Mouse (Mus musculus) stomach, embryonic 15.5 days (tissue): ENCODE measurements around the gene Ipo5. TPM values are rescaled to one million over a fixed set of nuclear protein-coding genes. Genes with fewer than 3 reads are reported as not detected.

Experiments used
- ATAC-seq: fragments of 200-750 bp; cut with Nextera tagmentation; 2 replicates; pipeline ENCODE4 v1.8.0; 2017; ENCODE audit warnings: low read depth, moderate number of reproducible peaks, moderate TSS enrichment; ENCODE audit not compliant: insufficient read depth, low FRiP score
- H3K27ac ChIP-seq: fragments of 300-500 bp; sonication (generic); 2 replicates; pipeline ENCODE4 v1.5.1; 2015; ENCODE audit warnings: mild to moderate bottlenecking, inconsistent platforms
- H3K27me3 ChIP-seq: fragments of 300-500 bp; sonication (generic); replicated peaks from 2 replicates; pipeline ENCODE4 v1.6.1; 2015; ENCODE audit warnings: inconsistent platforms
- H3K36me3 ChIP-seq: fragments of 300-500 bp; sonication (generic); 2 replicates; pipeline ENCODE4 v1.6.1; 2015; ENCODE audit warnings: inconsistent platforms
- H3K4me1 ChIP-seq: fragments of 300-500 bp; sonication (generic); 2 replicates; pipeline ENCODE4 v1.6.1; 2015; ENCODE audit warnings: inconsistent platforms
- H3K4me2 ChIP-seq: fragments of 300-500 bp; sonication (generic); 2 replicates; pipeline ENCODE4 v1.6.1; 2015; ENCODE audit warnings: mild to moderate bottlenecking, inconsistent platforms
- H3K4me3 ChIP-seq: fragments of 300-500 bp; sonication (generic); replicated peaks from 2 replicates; pipeline ENCODE4 v1.5.1; 2015; ENCODE audit warnings: inconsistent platforms
- H3K9ac ChIP-seq: fragments of 300-500 bp; sonication (generic); 2 replicates; pipeline ENCODE4 v1.6.1; 2015; ENCODE audit warnings: inconsistent platforms
- H3K9me3 ChIP-seq: fragments of 300-500 bp; sonication (generic); 2 replicates; pipeline ENCODE4 v1.6.1; 2016; ENCODE audit warnings: inconsistent platforms
- WGBS: fragments of 180-500 bp; shearing (Covaris S2); methylation state at CpG from one replicate; pipeline ENCODE4 v1.1.7; 2015; 5-methylcytosine and 5-hydroxymethylcytosine counted together
- polyA plus RNA-seq: library from polyadenylated mRNA; unstranded; fragments of >200 nt; fragmentation: Nextera tagmentation; extraction: Ambion mirVana; gene quantifications from 2 replicates; pipeline ENCODE4 v1.2.1, GENCODE M21; 2015

The Ipo5 gene
- polyA plus RNA-seq, 1 experiment from 2014 or later, result 76.0 TPM

GRCm38 (mm10) chr14:120880601-120881000 lies 30.4 kb upstream of the Ipo5 start:
- no peaks in the 10 kb centered on the region for H3K9me3 ChIP-seq
- no peaks in the 10 kb centered on the region for H3K36me3 ChIP-seq
- WGBS, result 51% methylated on average over 4 of the region's 5 CpGs
- H3K27ac ChIP-seq, result no peak overlapping the region
- no peak overlapping the region for H3K4me3 ChIP-seq
- ATAC-seq, result no peak
- H3K27me3 ChIP-seq, result no peaks in the 10 kb centered on the region
- no peak overlapping the region for H3K9ac ChIP-seq
- no peaks in the 10 kb centered on the region for H3K4me1 ChIP-seq
- no peak overlapping the region for H3K4me2 ChIP-seq

GRCm38 (mm10) chr14:120881054-120881453 lies 30.0 kb upstream of the Ipo5 start:
- Histone ChIP-seq H3K4me1 (no peaks in the 10 kb centered on the region), H3K9ac (no peak overlapping the region), H3K9me3 (no peaks in the 10 kb centered on the region), H3K27ac (no peak overlapping the region), H3K4me2 (no peak overlapping the region), H3K4me3 (no peak overlapping the region), H3K27me3 (no peaks in the 10 kb centered on the region), H3K36me3 (no peaks in the 10 kb centered on the region)
- WGBS, result 80% methylated on average over 9 of the region's 9 CpGs
- ATAC-seq, result no peak

DNA sequence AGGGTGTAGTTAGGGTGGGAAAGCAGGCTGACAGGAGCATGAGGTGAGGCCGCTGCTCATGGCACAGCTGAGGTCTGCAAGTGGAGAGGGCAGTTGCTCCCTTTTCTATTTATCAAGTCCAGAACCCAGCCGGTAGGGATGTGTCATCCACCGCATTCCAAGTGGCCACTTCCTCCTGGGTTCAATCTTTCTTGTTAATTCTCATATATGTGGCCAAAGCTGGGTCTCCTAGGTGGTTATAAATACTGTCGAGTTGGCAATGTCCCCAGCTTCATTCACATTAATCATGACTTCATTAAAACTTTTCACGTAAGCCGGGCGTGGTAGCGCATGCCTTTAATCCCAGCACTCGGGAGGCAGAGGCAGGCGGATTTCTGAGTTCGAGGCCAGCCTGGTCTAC lies 22.3 kb upstream of the Ipo5 start:
- no peaks in the 10 kb centered on the region for H3K4me1 ChIP-seq
- H3K9ac ChIP-seq, result no peak overlapping the region
- H3K27me3 ChIP-seq, result no peaks in the 10 kb centered on the region
- no peak for ATAC-seq
- H3K4me3 ChIP-seq, result no peak overlapping the region
- WGBS, result 74% methylated on average over 11 of the region's 11 CpGs
- H3K36me3 ChIP-seq, result no peaks in the 10 kb centered on the region
- H3K27ac ChIP-seq, result no peak overlapping the region
- H3K9me3 ChIP-seq, result no peaks in the 10 kb centered on the region
- H3K4me2 ChIP-seq, result no peak overlapping the region

- Histone ChIP-seq H3K36me3 (no peaks in the 10 kb centered on the region), H3K27me3 (no peaks in the 10 kb centered on the region), H3K9ac (no peak overlapping the region), H3K4me1 (no peaks in the 10 kb centered on the region), H3K27ac (no peak overlapping the region), H3K4me2 (no peak overlapping the region), H3K4me3 (no peak overlapping the region), H3K9me3 (no peaks in the 10 kb centered on the region)
- WGBS, result 58% methylated on average over 8 of the region's 8 CpGs
- no peak for ATAC-seq
Observed at GRCm38 (mm10) chr14:120892369-120892768, 18.7 kb upstream of the Ipo5 start.

DNA sequence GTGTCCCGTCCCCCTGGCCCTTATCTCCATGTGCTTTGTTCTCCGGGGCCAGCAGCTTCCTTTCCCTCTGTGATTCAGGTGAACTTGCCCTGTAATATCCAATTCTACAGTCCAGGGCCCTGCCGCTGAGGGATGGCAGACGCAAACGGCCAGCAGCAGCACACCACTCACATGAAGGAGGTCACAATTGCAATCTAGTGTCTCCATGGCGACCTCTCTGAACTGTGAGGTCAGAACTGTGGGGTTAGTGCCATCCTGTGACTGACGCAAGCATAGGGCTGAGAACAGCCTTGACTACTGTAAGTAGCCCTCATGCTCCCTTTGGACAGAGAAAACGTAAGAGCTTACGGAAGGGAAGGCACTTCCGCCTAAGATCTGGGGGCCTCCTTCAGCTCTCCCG lies 14.4 kb upstream of the Ipo5 start:
- no peak for ATAC-seq
- Histone ChIP-seq H3K9me3 (no peaks in the 10 kb centered on the region), H3K4me1 (no peaks in the 10 kb centered on the region), H3K4me2 (no peak overlapping the region), H3K36me3 (no peaks in the 10 kb centered on the region), H3K27ac (no peak overlapping the region), H3K9ac (no peak overlapping the region), H3K27me3 (no peaks in the 10 kb centered on the region), H3K4me3 (no peak overlapping the region)
- 77% methylated on average over 11 of the region's 11 CpGs for WGBS

GRCm38 (mm10) chr14:120898876-120899275 lies 12.1 kb upstream of the Ipo5 start:
- 75% methylated on average over 3 of the region's 3 CpGs for WGBS
- ATAC-seq, result no peak
- H3K4me1 ChIP-seq, result no peaks in the 10 kb centered on the region

DNA sequence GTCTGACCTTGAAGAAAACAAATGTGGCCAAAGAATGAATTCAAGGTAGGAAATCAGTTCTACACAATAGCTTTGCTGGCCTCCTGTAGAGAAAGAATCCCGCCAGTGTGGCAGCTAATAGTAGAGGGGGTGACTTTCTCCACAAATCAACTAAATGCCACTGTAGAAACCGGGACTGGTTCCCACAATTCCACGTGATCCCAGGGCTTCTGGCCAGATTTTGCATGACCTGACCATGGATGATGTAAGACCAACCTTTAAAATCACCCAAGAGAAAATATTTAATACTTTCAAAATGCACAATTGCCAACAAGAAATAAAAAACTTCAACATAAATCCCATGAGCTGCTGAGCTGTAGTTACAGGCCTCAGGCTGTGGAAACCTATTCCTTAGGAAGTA lies 1.6 kb upstream of the Ipo5 start:
- no peak overlapping the region for H3K4me2 ChIP-seq
- ATAC-seq, result no peak
- H3K4me1 ChIP-seq, result 0 out of 2 replicates have a peak, but pooled peaks cover 11% of the 10 kb centered on the region
- no peaks in the 10 kb centered on the region for H3K27me3 ChIP-seq
- no peaks in the 10 kb centered on the region for H3K9me3 ChIP-seq
- 80% methylated on average over 3 of the region's 3 CpGs for WGBS
- no peak overlapping the region for H3K9ac ChIP-seq
- no peak overlapping the region for H3K27ac ChIP-seq
- no peak overlapping the region for H3K4me3 ChIP-seq
- H3K36me3 ChIP-seq, result no peaks in the 10 kb centered on the region

More at GRCm38 (mm10) chr14:120898876-120899275, 12.1 kb upstream of the Ipo5 start:
- H3K4me2 ChIP-seq, result no peak overlapping the region
- no peaks in the 10 kb centered on the region for H3K27me3 ChIP-seq
- no peak overlapping the region for H3K9ac ChIP-seq
- H3K36me3 ChIP-seq, result no peaks in the 10 kb centered on the region
- no peak overlapping the region for H3K4me3 ChIP-seq
- no peaks in the 10 kb centered on the region for H3K9me3 ChIP-seq
- no peak overlapping the region for H3K27ac ChIP-seq

DNA sequence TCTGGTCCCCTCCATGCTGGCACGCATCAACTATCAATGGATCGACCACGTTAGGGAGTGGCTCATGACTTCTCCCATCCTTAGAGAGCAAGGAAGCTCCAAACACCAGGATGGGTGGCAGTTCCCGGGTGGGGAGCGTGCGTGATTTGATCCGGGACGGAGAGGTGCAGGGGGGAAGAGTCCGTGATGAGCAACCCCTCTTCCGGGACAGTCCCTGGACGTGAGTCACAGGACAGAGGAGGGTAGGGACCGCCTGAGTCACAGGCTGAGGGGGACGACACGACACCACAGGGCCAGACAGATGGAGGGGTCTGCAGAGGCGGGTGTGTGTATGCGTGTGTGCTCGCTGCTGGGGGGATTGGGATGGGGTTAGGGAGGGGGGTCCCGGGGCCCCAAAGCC lies 704 bp upstream of the Ipo5 start:
- Histone ChIP-seq H3K4me3 (peak overlapping the region; percentile 87), H3K9me3 (no peaks in the 10 kb centered on the region), H3K4me1 (0 out of 2 replicates have a peak, but pooled peaks cover 11% of the 10 kb centered on the region), H3K4me2 (peak overlapping the region; percentile 91), H3K27me3 (no peaks in the 10 kb centered on the region), H3K9ac (peak overlapping the region; percentile 83), H3K27ac (peak overlapping the region; percentile 67), H3K36me3 (no peaks in the 10 kb centered on the region)
- WGBS, result 0% methylated on average over 18 of the region's 18 CpGs
- ATAC-seq, result no peak

- H3K36me3 ChIP-seq, result no peaks in the 10 kb centered on the region
- H3K4me2 ChIP-seq, result peak overlapping the region; percentile 70
- peak overlapping the region; percentile 87 for H3K4me3 ChIP-seq
- 0 out of 2 replicates have a peak, but pooled peaks cover 11% of the 10 kb centered on the region for H3K4me1 ChIP-seq
- peak overlapping the region; percentile 88 for H3K27ac ChIP-seq
- under 1% methylated on average over 21 of the region's 63 CpGs for WGBS
- no peaks in the 10 kb centered on the region for H3K9me3 ChIP-seq
- peak; percentile 7 for ATAC-seq
- H3K9ac ChIP-seq, result peak overlapping the region; percentile 82
- no peaks in the 10 kb centered on the region for H3K27me3 ChIP-seq
Observed at GRCm38 (mm10) chr14:120911388-120911901, 421 bp downstream of the Ipo5 start.

GRCm38 (mm10) chr14:120912090-120912710 lies 1.2 kb downstream of the Ipo5 start:
- H3K27ac ChIP-seq, result no peak overlapping the region
- ATAC-seq, result no peak
- H3K36me3 ChIP-seq, result no peaks in the 10 kb centered on the region
- H3K4me1 ChIP-seq, result 0 out of 2 replicates have a peak, but pooled peaks cover 11% of the 10 kb centered on the region
- peak overlapping the region; percentile 87 for H3K4me3 ChIP-seq
- H3K27me3 ChIP-seq, result no peaks in the 10 kb centered on the region
- H3K9ac ChIP-seq, result peak overlapping the region; percentile 82; the same call in 1 of the 2 replicates
- no peaks in the 10 kb centered on the region for H3K9me3 ChIP-seq
- WGBS, result 8% methylated on average over 11 of the region's 11 CpGs
- peak overlapping the region; percentile 70 for H3K4me2 ChIP-seq

GRCm38 (mm10) chr14:120912916-120913315 lies 1.9 kb downstream of the Ipo5 start:
- ATAC-seq, result no peak

GRCm38 (mm10) chr14:120921805-120922204 lies 10.8 kb downstream of the Ipo5 start:
- peaks cover 40% of the 10 kb centered on the region for H3K36me3 ChIP-seq

More at GRCm38 (mm10) chr14:120912916-120913315, 1.9 kb downstream of the Ipo5 start:
- no peak overlapping the region for H3K9ac ChIP-seq
- no peak overlapping the region for H3K27ac ChIP-seq
- H3K4me1 ChIP-seq, result 0 out of 2 replicates have a peak, but pooled peaks cover 11% of the 10 kb centered on the region
- H3K9me3 ChIP-seq, result no peaks in the 10 kb centered on the region
- H3K36me3 ChIP-seq, result no peaks in the 10 kb centered on the region
- H3K4me2 ChIP-seq, result peak overlapping the region; percentile 70
- no peaks in the 10 kb centered on the region for H3K27me3 ChIP-seq
- no peak overlapping the region for H3K4me3 ChIP-seq
- 45% methylated on average over 7 of the region's 7 CpGs for WGBS

More at GRCm38 (mm10) chr14:120921805-120922204, 10.8 kb downstream of the Ipo5 start:
- no peaks in the 10 kb centered on the region for H3K4me1 ChIP-seq
- no peaks in the 10 kb centered on the region for H3K27me3 ChIP-seq
- H3K4me2 ChIP-seq, result no peak overlapping the region
- H3K27ac ChIP-seq, result no peak overlapping the region
- WGBS, result 86% methylated on average over 4 of the region's 4 CpGs
- ATAC-seq, result no peak
- H3K9ac ChIP-seq, result no peak overlapping the region
- H3K4me3 ChIP-seq, result no peak overlapping the region
- H3K9me3 ChIP-seq, result no peaks in the 10 kb centered on the region
